Mouse (Mus musculus): ENCODE measurements around the gene Smr3a.

The Smr3a gene

GRCm38 (mm10) chr5:88002249-88002648 lies at the start of gene Smr3a:
Smr3a (plus strand) TSS chr5:88002549.
- in situ Hi-C loops (cut with MboI, MseI), result no loop called here

DNA sequence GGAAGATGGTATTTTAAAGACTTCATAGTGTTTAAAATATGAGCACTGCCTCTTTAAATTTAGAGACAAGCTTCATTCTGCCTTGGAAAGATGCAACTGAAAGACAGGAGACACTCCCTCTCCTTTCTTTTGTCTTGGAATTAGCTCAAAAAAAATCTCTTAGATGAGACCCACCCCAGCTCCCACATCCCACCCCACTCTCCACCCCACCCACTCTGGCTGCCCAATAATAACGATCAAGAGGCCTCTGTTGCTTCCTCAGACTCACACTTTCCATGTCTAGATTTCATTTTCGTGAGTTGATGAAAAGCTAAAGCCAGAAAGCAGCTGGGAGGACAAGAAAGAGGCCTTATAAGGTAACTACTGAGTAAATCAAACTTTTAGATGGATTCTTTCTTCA lies 33.1 kb upstream of the Smr3a start, which contains the start of the genes 2310003L06Rik and Gm28434:
Gene 2310003L06Rik (plus strand): TSS at position 259 of the 400 bp plus-strand sequence.
Gene Gm28434 (plus strand): TSS at position 317 of the 400 bp plus-strand sequence.
- in situ Hi-C loops (cut with MboI, MseI), result no loop called here

DNA sequence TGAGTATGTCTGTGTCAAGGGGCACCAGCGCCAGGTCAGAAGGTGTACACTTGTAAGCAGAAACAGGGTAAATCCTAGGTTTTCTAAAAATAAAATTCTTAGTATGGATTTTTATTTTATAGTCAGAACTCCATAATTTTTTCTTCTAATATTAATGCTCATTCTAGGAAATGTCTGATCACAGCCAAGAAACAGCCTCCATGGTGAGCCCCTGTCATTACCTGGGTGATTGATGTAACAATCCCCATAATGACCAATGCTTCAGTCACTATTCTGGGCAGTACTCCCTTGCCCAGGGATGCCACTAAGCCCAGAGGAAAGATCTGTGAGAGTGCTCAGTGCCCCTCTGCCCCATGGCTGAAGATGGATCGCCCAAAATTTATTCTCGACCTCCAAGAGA lies 23.2 kb upstream of the Smr3a start, which contains the start of gene Cabs1:
Gene Cabs1 (plus strand): TSS at position 301 of the 400 bp plus-strand sequence.
- in situ Hi-C loops (cut with MboI, MseI), result no loop called here

DNA sequence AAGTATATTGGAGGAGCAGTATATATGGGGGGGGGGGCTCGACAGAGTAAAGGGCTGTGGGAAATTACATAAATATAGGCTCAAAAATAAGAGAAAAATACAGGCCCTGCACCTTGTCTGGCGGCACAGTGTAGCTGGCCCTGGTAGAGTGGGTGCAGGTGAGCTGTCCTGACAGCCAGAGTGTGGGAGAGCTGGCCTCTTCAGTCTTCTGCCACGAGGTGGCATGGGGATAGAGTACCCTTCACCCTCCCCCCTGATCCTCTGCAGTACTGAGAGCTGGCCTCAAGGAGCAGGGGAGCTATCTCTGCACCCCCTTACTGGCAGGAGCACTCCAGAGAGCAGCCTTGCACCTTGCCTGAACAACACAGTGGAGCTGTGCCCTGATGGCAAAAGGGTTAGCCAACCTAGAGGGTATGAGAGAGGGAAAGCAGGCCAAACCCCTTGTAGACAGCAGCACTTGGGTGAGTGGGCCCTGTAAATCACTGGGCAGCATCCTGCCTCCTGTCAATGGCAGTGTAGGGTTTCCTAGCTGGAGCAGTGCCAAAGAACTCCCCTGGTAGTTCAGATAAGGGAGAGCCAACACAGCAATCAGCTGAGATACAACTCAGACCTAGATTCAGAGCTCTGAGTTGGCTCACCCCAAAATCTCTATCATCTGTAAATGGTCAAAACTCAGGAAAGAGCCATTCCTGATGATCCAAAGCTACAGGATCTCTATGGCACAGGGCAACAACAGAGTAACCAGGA lies 19.7 kb upstream of the Smr3a start:
- in situ Hi-C loops (cut with MboI, MseI), result no loop called here

- in situ Hi-C loops (cut with MboI, MseI), result no loop called here
Observed at GRCm38 (mm10) chr5:88005241-88005640, 2.9 kb downstream of the Smr3a start.

All from regulatory T cell (primary cell).